Mouse (Mus musculus) thymus, adult 2 months (tissue): ENCODE results near the gene Syt7. TPM values are rescaled to one million over a fixed set of nuclear protein-coding genes. Genes with fewer than 3 reads are reported as not detected.

Source experiments
- DNase-seq: peaks from one replicate; pipeline ENCODE4 v3.0.0; 2021
- H3K27ac ChIP-seq: fragments of 200-500 bp; 2 replicates; pipeline ENCODE4 v1.5.1; 2012; ENCODE audit warnings: low read length, control low read depth; ENCODE audit not compliant: control insufficient read depth, insufficient read depth
- H3K27me3 ChIP-seq: fragments of 200-500 bp; 2 replicates; pipeline ENCODE4 v1.6.1; 2012; ENCODE audit warnings: mild to moderate bottlenecking, low read length, moderate library complexity, mixed read lengths; ENCODE audit not compliant: control insufficient read depth, insufficient read depth
- H3K36me3 ChIP-seq: fragments of 200-500 bp; 2 replicates; pipeline ENCODE4 v1.6.1; 2012; ENCODE audit warnings: mild to moderate bottlenecking, low read length, moderate library complexity; ENCODE audit not compliant: control insufficient read depth, insufficient read depth
- H3K4me1 ChIP-seq: fragments of 200-500 bp; replicated peaks from 2 replicates; pipeline ENCODE4 v1.6.1; 2012; ENCODE audit warnings: low read length; ENCODE audit not compliant: control insufficient read depth, insufficient read depth
- H3K4me3 ChIP-seq: fragments of 200-500 bp; 2 replicates; pipeline ENCODE4 v1.5.1; 2012; ENCODE audit warnings: mild to moderate bottlenecking, low read length, control low read depth, moderate library complexity; ENCODE audit not compliant: control insufficient read depth, insufficient read depth
- CTCF ChIP-seq: fragments of 200-500 bp; IDR thresholded peaks from 2 replicates; pipeline ENCODE4 v1.5.1; 2012; ENCODE audit warnings: mild to moderate bottlenecking, control low read depth, low read length, moderate library complexity, borderline replicate concordance; ENCODE audit not compliant: control insufficient read depth, poor library complexity, insufficient read depth; ENCODE audit errors: extremely low read depth
- POLR2A ChIP-seq: fragments of 200-500 bp; IDR thresholded peaks from 2 replicates; pipeline ENCODE4 v1.6.1; 2012; ENCODE audit warnings: mild to moderate bottlenecking, low read length, control low read depth, moderate library complexity; ENCODE audit not compliant: control insufficient read depth, poor library complexity, insufficient read depth; ENCODE audit errors: extremely low read depth
- WGBS: fragments of 180-500 bp; shearing (Covaris S2); methylation state at CpG from one replicate; pipeline ENCODE4 v1.1.7; 2018; 5-methylcytosine and 5-hydroxymethylcytosine counted together
- polyA plus RNA-seq: library from polyadenylated mRNA; depleted of rRNA; stranded (reverse); fragments of >200 nt; gene quantifications from 2 replicates; pipeline ENCODE4 v1.2.3, GENCODE M21; 2012

Gene Syt7
- polyA plus RNA-seq, 1 experiment = 1.8 TPM

DNA sequence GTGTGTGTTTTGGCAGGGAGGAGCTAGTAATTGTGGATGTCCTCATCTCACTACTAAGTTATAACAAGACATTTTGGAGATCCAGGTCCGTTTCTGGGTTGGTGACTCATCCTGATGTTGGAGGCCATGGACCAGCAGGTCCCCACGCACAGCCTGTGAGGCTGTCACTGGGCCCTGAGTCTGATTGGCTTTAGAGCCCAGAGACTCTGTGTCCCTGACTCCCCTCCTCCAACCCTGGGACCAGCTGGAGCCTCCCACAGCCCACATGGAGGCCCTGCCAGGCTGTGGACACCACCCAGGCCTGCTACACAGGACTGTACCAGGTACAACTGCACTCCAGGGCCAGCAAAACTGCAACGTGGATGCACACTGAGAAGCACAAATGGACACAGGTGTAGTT is 84.1 kb downstream of the Syt7 start:
- H3K4me1 ChIP-seq = no peaks in the 10 kb centered on the region
- WGBS = 81% methylated on average over 3 of the region's 3 CpGs
- no peak overlapping the region for H3K4me3 ChIP-seq
- no peak overlapping the region for H3K27ac ChIP-seq
- TF ChIP-seq CTCF (no peak), POLR2A (no peak)
- H3K36me3 ChIP-seq = no peaks in the 10 kb centered on the region
- no peak for DNase-seq
- H3K27me3 ChIP-seq = no peaks in the 10 kb centered on the region

DNA sequence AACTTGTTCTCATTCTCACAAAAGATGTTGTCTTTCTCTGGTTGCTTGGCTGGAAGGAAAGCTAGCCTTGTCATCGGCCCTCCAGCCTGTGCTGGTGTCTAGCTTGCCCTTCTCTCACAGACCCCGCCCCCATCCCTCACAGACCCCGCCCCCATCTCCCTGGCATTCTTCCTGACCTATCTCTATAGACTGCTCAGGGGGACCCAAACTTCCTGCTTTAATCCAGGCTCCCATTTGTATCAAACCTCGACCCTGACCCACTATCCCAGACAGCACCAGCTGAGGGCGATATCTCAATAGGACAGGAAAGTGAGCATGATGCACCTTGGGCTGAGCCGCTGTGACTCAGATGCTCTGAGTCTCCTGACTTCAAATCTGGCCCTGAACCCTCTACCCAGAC is 84.9 kb downstream of the Syt7 start:
- H3K4me1 ChIP-seq = no peaks in the 10 kb centered on the region
- no peak overlapping the region for H3K27ac ChIP-seq
- DNase-seq = no peak
- H3K27me3 ChIP-seq = no peaks in the 10 kb centered on the region
- no peaks in the 10 kb centered on the region for H3K36me3 ChIP-seq
- 58% methylated on average over 6 of the region's 6 CpGs for WGBS
- no peak overlapping the region for H3K4me3 ChIP-seq
- TF ChIP-seq POLR2A (no peak), CTCF (no peak)

DNA sequence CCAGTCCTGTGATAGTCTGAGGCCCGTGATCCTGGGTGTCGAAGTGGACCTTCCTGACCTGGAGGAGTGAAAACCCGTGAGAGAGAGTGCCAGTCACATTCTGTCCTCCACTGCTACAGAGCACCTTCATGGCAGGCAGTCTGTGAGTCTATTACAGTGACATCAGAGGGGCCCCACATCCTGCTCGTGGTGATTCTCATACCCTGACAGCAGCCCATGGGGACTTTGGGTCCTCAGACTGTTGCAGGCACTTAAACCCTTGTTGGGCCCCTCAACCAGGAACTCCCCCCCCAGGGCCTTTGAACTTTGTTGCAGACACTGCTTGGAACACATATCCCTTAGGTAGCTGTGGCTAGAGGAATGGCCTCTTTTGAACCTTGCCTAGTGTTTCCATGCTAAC is 90.7 kb downstream of the Syt7 start:
- no peak for TF ChIP-seq POLR2A
- no peak for TF ChIP-seq CTCF
- Histone ChIP-seq H3K27ac (no peak overlapping the region), H3K4me3 (no peak overlapping the region), H3K36me3 (no peaks in the 10 kb centered on the region), H3K27me3 (no peaks in the 10 kb centered on the region), H3K4me1 (no peaks in the 10 kb centered on the region)
- no peak for DNase-seq
- WGBS = 56% methylated on average over 4 of the region's 4 CpGs

DNA sequence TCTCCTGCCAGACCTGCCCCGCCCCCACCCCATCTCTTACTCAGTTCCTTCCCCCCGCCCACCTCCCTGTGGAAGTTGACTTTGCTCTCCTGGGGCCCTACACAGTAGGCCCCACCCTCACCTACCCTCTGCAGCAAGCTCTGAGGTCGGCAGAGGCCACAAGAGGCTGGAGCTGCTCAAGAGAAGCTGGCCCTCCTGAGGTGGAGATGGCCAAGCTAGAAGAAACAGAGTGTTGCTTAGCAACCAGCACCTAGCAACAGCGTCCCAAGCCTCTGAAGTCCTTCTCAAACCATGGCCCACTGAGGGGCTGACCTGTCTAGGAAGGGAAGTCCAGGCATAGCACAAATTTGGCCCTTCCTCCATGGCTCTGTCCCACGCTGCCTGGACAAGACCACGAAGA is 93.8 kb downstream of the Syt7 start, which contains the start of gene Ppp1r32:
Gene Ppp1r32, minus strand, starts transcription at position 226 of the 400 bp plus-strand sequence.
- H3K36me3 ChIP-seq = no peaks in the 10 kb centered on the region
- no peak within 1 kb of the TSS for H3K4me3 ChIP-seq
- H3K27me3 ChIP-seq = no peaks in the 10 kb centered on the region
- no peak for DNase-seq
- no peak within 1 kb of the TSS for H3K27ac ChIP-seq
- WGBS = 62% methylated on average over 6 of the region's 6 CpGs
- H3K4me1 ChIP-seq = no peaks in the 10 kb centered on the region
- TF ChIP-seq POLR2A (no peak), CTCF (no peak)

DNA sequence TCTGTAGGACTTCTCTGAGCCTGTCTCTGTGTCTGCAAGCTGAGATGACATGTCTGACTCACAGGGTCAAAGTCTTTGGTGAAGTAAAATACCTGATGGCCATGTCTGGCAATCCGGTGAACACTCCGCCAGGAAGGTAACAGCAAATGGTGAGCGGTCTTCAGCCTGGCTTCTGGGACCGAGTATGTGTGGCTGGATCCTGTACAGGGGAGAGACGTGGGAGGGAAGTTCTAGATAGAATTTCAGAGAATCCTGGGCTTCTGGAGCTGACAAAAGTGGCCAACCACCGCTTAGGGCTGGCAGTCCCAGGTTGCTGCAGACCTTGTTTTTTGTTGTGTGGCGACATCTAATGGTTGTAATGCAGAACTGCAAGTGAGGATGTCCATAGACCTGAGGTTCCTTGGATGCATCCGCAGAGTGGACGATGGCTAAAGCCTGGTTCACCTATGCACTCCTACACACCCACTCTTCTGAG is 97.4 kb downstream of the Syt7 start:
- H3K4me3 ChIP-seq = no peak overlapping the region
- no peaks in the 10 kb centered on the region for H3K36me3 ChIP-seq
- DNase-seq = peak; percentile 46
- peak; percentile 58; the same call in 1 of the 2 replicates for TF ChIP-seq CTCF
- TF ChIP-seq POLR2A = no peak
- no peaks in the 10 kb centered on the region for H3K27me3 ChIP-seq
- no peak overlapping the region for H3K27ac ChIP-seq
- WGBS = 31% methylated on average over 9 of the region's 9 CpGs
- H3K4me1 ChIP-seq = no peaks in the 10 kb centered on the region

DNA sequence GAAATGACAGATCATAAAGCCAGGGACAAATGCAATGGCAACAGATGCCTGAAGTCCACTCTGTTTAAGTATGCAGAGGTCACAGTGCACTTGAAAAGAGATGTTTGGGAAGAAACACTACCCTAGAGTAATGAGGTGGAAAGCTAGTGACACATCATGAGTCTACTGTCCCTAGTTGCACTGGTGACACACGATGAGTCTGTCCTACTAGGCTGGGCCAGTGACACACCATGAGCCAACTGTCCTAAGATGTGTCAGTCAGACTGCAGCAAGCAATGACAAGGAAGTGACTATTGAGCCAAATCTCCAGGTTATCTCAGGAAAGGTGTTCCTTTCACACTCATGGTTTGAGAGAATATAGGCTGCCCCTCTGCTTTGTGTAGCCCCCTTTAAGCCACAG is 106.8 kb downstream of the Syt7 start:
- Histone ChIP-seq H3K27me3 (no peaks in the 10 kb centered on the region), H3K4me3 (no peak overlapping the region), H3K4me1 (no peaks in the 10 kb centered on the region), H3K36me3 (peaks cover 10% of the 10 kb centered on the region), H3K27ac (no peak overlapping the region)
- DNase-seq = no peak
- WGBS = 97% methylated on average over 1 of the region's 1 CpGs
- TF ChIP-seq POLR2A = no peak
- no peak for TF ChIP-seq CTCF

DNA sequence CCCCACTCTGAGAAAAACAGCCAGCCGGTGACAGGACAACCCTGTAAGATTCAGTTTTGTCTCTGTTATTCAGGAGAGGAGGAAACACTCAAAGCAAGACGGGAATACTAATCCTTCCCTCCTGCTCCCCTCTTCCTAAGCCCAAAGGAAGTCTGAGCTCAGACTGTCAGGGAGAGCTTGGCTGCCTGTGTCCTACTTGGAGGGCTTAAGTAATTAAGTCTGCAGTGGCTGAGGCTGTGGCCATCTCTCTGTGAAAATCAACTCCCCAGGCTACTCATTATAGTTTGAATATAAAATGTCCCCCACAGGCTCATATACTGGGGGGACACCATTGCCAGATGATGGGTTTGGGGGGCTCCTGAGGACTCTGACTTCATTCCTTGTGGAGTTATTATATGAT is 108.1 kb downstream of the Syt7 start:
- Histone ChIP-seq H3K27ac (no peak overlapping the region), H3K36me3 (peaks cover 23% of the 10 kb centered on the region), H3K4me1 (no peaks in the 10 kb centered on the region), H3K4me3 (no peak overlapping the region), H3K27me3 (no peaks in the 10 kb centered on the region)
- no peak for DNase-seq
- 92% methylated on average over 2 of the region's 2 CpGs for WGBS
- TF ChIP-seq POLR2A (no peak), CTCF (no peak)
